Mouse (Mus musculus) intestine, embryonic 14.5 days (tissue): Measurements from ENCODE around the gene Nudt21. TPM values are rescaled to one million over a fixed set of nuclear protein-coding genes. Genes with fewer than 3 reads are reported as not detected.
A peak's percentile ranks its signal among the peaks of the same experiment; 100 is the strongest.
"Not testable (repeated sequence)": the region's sequence is repeated elsewhere in the genome, so short reads cannot be mapped to it uniquely, and the experiment has no call there.

Source experiments
- ATAC-seq: fragments of 200-750 bp; cut with Nextera tagmentation; replicated peaks from 2 replicates; pipeline ENCODE4 v1.8.0; 2017; ENCODE audit warnings: low read depth, moderate number of reproducible peaks, moderate TSS enrichment, moderate library complexity; ENCODE audit not compliant: low FRiP score, low TSS enrichment
- DNase-seq: peaks from one replicate; pipeline ENCODE4 v3.0.0-alpha.2; 2018; ENCODE audit warnings: low spot score
- H3K27ac ChIP-seq: fragments of 300-500 bp; sonication (generic); 2 replicates; pipeline ENCODE4 v1.5.1; 2014; ENCODE audit warnings: low read depth, mild to moderate bottlenecking, control low read depth
- H3K27me3 ChIP-seq: fragments of 300-500 bp; sonication (generic); replicated peaks from 2 replicates; pipeline ENCODE4 v1.6.1; 2014; ENCODE audit warnings: low read length, control low read depth; ENCODE audit not compliant: control insufficient read depth, insufficient read depth
- H3K36me3 ChIP-seq: fragments of 300-500 bp; sonication (generic); 2 replicates; pipeline ENCODE4 v1.6.1; 2014; ENCODE audit warnings: low read length, control low read depth; ENCODE audit not compliant: control insufficient read depth, insufficient read depth
- H3K4me1 ChIP-seq: fragments of 300-500 bp; sonication (generic); replicated peaks from 2 replicates; pipeline ENCODE4 v1.6.1; 2014; ENCODE audit warnings: low read length, control low read depth, mixed read lengths; ENCODE audit not compliant: control insufficient read depth, insufficient read depth
- H3K4me2 ChIP-seq: fragments of 300-500 bp; sonication (generic); 2 replicates; pipeline ENCODE4 v1.6.1; 2014; ENCODE audit warnings: low read length
- H3K4me3 ChIP-seq: fragments of 300-500 bp; sonication (generic); 2 replicates; pipeline ENCODE4 v1.5.1; 2014; ENCODE audit warnings: low read depth, low read length, control low read depth, mixed read lengths
- H3K9ac ChIP-seq: fragments of 300-500 bp; sonication (generic); 2 replicates; pipeline ENCODE4 v1.6.1; 2014; ENCODE audit warnings: mild to moderate bottlenecking, low read length
- H3K9me3 ChIP-seq: fragments of 300-500 bp; sonication (generic); 2 replicates; pipeline ENCODE4 v1.6.1; 2016; ENCODE audit warnings: low read length, control low read depth; ENCODE audit not compliant: control insufficient read depth
- WGBS: fragments of 180-500 bp; shearing (Covaris S2); extraction: QIAGEN DNeasy Blood & Tissue Kit; methylation state at CpG from one replicate; pipeline ENCODE4 v1.1.7; 2014; 5-methylcytosine and 5-hydroxymethylcytosine counted together
- polyA plus RNA-seq: library from polyadenylated mRNA; unstranded; fragments of >200 nt; fragmentation: Nextera tagmentation; extraction: Ambion mirVana; gene quantifications from 2 replicates; pipeline ENCODE4 v1.2.1, GENCODE M21; 2014

The Nudt21 gene
- polyA plus RNA-seq, 1 experiment from 2014 or later = 128 TPM

- Histone ChIP-seq H3K27ac (peak overlapping the region; percentile 48), H3K4me3 (peak overlapping the region; percentile 70), H3K9ac (peak overlapping the region; percentile 64), H3K4me2 (peak overlapping the region; percentile 79), H3K36me3 (peaks cover 12% of the 10 kb centered on the region; the same call in 1 of the 2 replicates), H3K4me1 (peaks cover 15% of the 10 kb centered on the region)
- DNase-seq = peak; percentile 76
- not testable (repeated sequence) for H3K9me3 ChIP-seq, H3K27me3 ChIP-seq
- WGBS = 0% methylated on average over 21 of the region's 32 CpGs
- ATAC-seq = peak; percentile 93
Observed at GRCm38 (mm10) chr8:94036541-94036940, 290 bp downstream of the Nudt21 start.

GRCm38 (mm10) chr8:94035200-94035599 is 1.6 kb downstream of the Nudt21 start:
- peaks cover 24% of the 10 kb centered on the region for H3K36me3 ChIP-seq
- no peaks in the 10 kb centered on the region for H3K27me3 ChIP-seq
- ATAC-seq = no peak
- H3K4me1 ChIP-seq = peaks cover 15% of the 10 kb centered on the region
- H3K9ac ChIP-seq = 0 out of 2 replicates have a peak overlapping the region, but pooled peaks have one; percentile 64
- H3K27ac ChIP-seq = no peak overlapping the region
- DNase-seq = no peak
- peak overlapping the region; percentile 70 for H3K4me3 ChIP-seq
- 64% methylated on average over 5 of the region's 5 CpGs for WGBS
- peak overlapping the region; percentile 79 for H3K4me2 ChIP-seq
- H3K9me3 ChIP-seq = no peaks in the 10 kb centered on the region

- Histone ChIP-seq H3K4me3 (no peak overlapping the region), H3K36me3 (peaks cover 28% of the 10 kb centered on the region)
- WGBS = 73% methylated on average over 3 of the region's 3 CpGs
Observed at GRCm38 (mm10) chr8:94033601-94034000, 3.2 kb downstream of the Nudt21 start.

GRCm38 (mm10) chr8:94029701-94030100 is 7.1 kb downstream of the Nudt21 start:
- no peak overlapping the region for H3K4me3 ChIP-seq
- WGBS = 93% methylated on average over 9 of the region's 9 CpGs
- no peaks in the 10 kb centered on the region for H3K4me1 ChIP-seq
- peaks cover 67% of the 10 kb centered on the region for H3K36me3 ChIP-seq
- ATAC-seq (no peak), DNase-seq (no peak)
- H3K27me3 ChIP-seq = no peaks in the 10 kb centered on the region
- no peak overlapping the region for H3K4me2 ChIP-seq
- H3K9ac ChIP-seq = no peak overlapping the region
- no peak overlapping the region for H3K27ac ChIP-seq
- no peaks in the 10 kb centered on the region for H3K9me3 ChIP-seq

More at GRCm38 (mm10) chr8:94033601-94034000, 3.2 kb downstream of the Nudt21 start:
- no peak overlapping the region for H3K27ac ChIP-seq
- H3K27me3 ChIP-seq = no peaks in the 10 kb centered on the region
- no peaks in the 10 kb centered on the region for H3K9me3 ChIP-seq
- no peak overlapping the region for H3K9ac ChIP-seq
- peaks cover 15% of the 10 kb centered on the region for H3K4me1 ChIP-seq
- DNase-seq (no peak), ATAC-seq (no peak)
- H3K4me2 ChIP-seq = no peak overlapping the region

- Histone ChIP-seq H3K9ac (no peak overlapping the region), H3K9me3 (no peaks in the 10 kb centered on the region), H3K27ac (no peak overlapping the region), H3K4me1 (no peaks in the 10 kb centered on the region), H3K27me3 (no peaks in the 10 kb centered on the region), H3K4me3 (no peak overlapping the region), H3K4me2 (no peak overlapping the region), H3K36me3 (peaks cover 90% of the 10 kb centered on the region)
- WGBS = 93% methylated on average over 6 of the region's 6 CpGs
- no peak for DNase-seq
- ATAC-seq = no peak
Observed at GRCm38 (mm10) chr8:94023916-94024315, 12.9 kb downstream of the Nudt21 start.

- Histone ChIP-seq H3K4me1 (peaks cover 16% of the 10 kb centered on the region; the same call in 1 of the 2 replicates), H3K4me2 (peak overlapping the region; percentile 63), H3K27me3 (no peaks in the 10 kb centered on the region), H3K4me3 (peak overlapping the region; percentile 85), H3K9ac (peak overlapping the region; percentile 79), H3K9me3 (no peaks in the 10 kb centered on the region), H3K27ac (peak overlapping the region; percentile 81; the same call in 1 of the 2 replicates), H3K36me3 (peaks cover 5% of the 10 kb centered on the region; the same call in 1 of the 2 replicates)
- ATAC-seq (no peak), DNase-seq (no peak)
- WGBS = 31% methylated on average over 7 of the region's 7 CpGs
Observed at GRCm38 (mm10) chr8:94013026-94013612, 23.7 kb downstream of the Nudt21 start.

GRCm38 (mm10) chr8:94012013-94012951 is 24.5 kb downstream of the Nudt21 start, which contains the start of gene Amfr:
Gene Amfr, minus strand, starts transcription at chr8:94012842.
- peak within 1 kb of the TSS; percentile 85 for H3K4me3 ChIP-seq
- ATAC-seq (peak; percentile 93), DNase-seq (peak; percentile 86)
- under 1% methylated on average over 66 of the region's 130 CpGs for WGBS
- H3K4me2 ChIP-seq = peak within 1 kb of the TSS; percentile 63
- peaks cover 5% of the 10 kb centered on the region; the same call in 1 of the 2 replicates for H3K36me3 ChIP-seq
- H3K4me1 ChIP-seq = peaks cover 16% of the 10 kb centered on the region; the same call in 1 of the 2 replicates
- H3K27ac ChIP-seq = peak within 1 kb of the TSS; percentile 81
- H3K9ac ChIP-seq = peak within 1 kb of the TSS; percentile 79
- no peaks in the 10 kb centered on the region for H3K27me3 ChIP-seq
- no peaks in the 10 kb centered on the region for H3K9me3 ChIP-seq

- Histone ChIP-seq H3K4me1 (peaks cover 16% of the 10 kb centered on the region; the same call in 1 of the 2 replicates), H3K4me3 (peak overlapping the region; percentile 85), H3K27ac (peak overlapping the region; percentile 81), H3K4me2 (peak overlapping the region; percentile 63), H3K36me3 (peaks cover 10% of the 10 kb centered on the region), H3K9ac (peak overlapping the region; percentile 79), H3K9me3 (no peaks in the 10 kb centered on the region), H3K27me3 (no peaks in the 10 kb centered on the region)
- ATAC-seq (no peak), DNase-seq (peak; percentile 54)
- 3% methylated on average over 48 of the region's 48 CpGs for WGBS
Observed at GRCm38 (mm10) chr8:94011076-94012012, 25.5 kb downstream of the Nudt21 start.
